Mouse (Mus musculus): Measurements from ENCODE around the gene Avpr1a.
A peak's percentile ranks its signal among the peaks of the same experiment; 100 is the strongest.

Gene Avpr1a

GRCm38 (mm10) chr10:122447861-122448716, at the start of gene Avpr1a:
Gene Avpr1a, plus strand, starts transcription at chr10:122448499.
- no peak for DNase-seq (ENCODE audit: low read depth)

GRCm38 (mm10) chr10:122402270-122402669, 46.0 kb upstream of the Avpr1a start:
- no peak for DNase-seq (ENCODE audit: low read depth)

- no peak for DNase-seq (ENCODE audit: low read depth)
These were observed 42.0 kb upstream of the Avpr1a start for GRCm38 (mm10) chr10:122406333-122406732.

GRCm38 (mm10) chr10:122408697-122409409, 39.4 kb upstream of the Avpr1a start:
- DNase-seq (ENCODE audit: low read depth): no peak

- no peak for DNase-seq (ENCODE audit: low read depth)
These were observed 37.5 kb upstream of the Avpr1a start for GRCm38 (mm10) chr10:122410791-122411190.

GRCm38 (mm10) chr10:122432690-122433089, 15.6 kb upstream of the Avpr1a start:
- no peak for DNase-seq (ENCODE audit: low read depth)

- DNase-seq (ENCODE audit: low read depth): peak; percentile 1
These were observed 1.0 kb upstream of the Avpr1a start for GRCm38 (mm10) chr10:122447275-122447674.

- DNase-seq (ENCODE audit: low read depth): no peak
These were observed 665 bp downstream of the Avpr1a start for GRCm38 (mm10) chr10:122448717-122449611.

GRCm38 (mm10) chr10:122449856-122450255, 1.6 kb downstream of the Avpr1a start:
- no peak for DNase-seq (ENCODE audit: low read depth)

GRCm38 (mm10) chr10:122453466-122453865, 5.2 kb downstream of the Avpr1a start:
- DNase-seq (ENCODE audit: low read depth): no peak

GRCm38 (mm10) chr10:122455793-122456192, 7.5 kb downstream of the Avpr1a start:
- DNase-seq (ENCODE audit: low read depth): no peak

GRCm38 (mm10) chr10:122476846-122477245, 28.5 kb downstream of the Avpr1a start:
- no peak for DNase-seq (ENCODE audit: low read depth)

GRCm38 (mm10) chr10:122498551-122498950, 50.3 kb downstream of the Avpr1a start:
- no peak for DNase-seq (ENCODE audit: low read depth)

GRCm38 (mm10) chr10:122499306-122499705, 51.0 kb downstream of the Avpr1a start:
- no peak for DNase-seq (ENCODE audit: low read depth)

All from 416B (cell line).